Mouse (Mus musculus): ENCODE results near the gene Ermp1. TPM values are rescaled to one million over a fixed set of nuclear protein-coding genes. Genes with fewer than 3 reads are reported as not detected.

The Ermp1 gene
- total RNA-seq (2021): 10 to 100 TPM; 36.5 to 38.9 TPM

DNA sequence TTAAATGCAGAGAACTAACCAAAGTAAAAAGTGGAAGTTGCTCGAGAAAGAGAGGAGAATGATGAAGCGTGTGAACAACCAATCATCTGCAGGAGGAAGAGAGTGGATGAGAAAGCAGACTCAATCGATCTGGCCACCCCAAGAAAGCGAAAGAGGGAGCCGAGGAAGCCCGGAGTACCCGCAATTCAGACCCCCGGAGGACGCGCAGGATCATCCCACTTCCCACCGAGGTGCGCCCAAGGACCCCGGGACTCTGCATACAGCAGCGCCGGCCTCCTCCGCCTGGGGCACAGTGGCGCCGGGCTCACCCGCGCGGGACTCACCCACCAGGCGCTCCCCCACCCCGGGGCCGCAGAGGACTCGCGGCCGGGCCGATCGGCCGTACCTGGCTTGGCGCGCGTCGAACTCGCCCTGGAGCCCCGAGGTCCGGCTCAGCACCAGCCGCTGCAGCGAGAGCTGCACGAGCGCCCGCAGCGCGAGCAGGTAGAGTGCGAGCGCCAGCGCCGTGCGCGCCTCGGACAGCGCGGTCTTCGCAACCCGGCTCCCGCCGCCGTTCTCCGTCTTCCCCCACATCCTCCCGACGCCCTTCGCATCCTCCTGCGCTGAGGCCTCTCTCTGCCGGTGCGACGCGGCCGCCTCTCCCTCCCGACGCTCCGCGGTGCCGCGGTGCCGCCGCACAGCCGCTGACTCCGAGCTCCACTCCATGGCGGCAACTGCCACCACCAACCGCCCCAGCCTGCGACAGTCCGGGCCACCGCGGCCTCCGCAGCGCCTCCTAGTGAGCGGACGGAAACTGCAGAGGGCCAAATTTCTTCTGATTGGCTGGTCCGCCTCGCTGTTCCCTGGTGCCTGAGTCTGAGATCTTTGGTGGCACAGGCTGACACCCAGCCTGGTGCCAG, at the start of gene Ermp1:
Gene Ermp1, minus strand, starts transcription at position 765 of the 899 bp plus-strand sequence.
- peak; percentile 94 to 96 for DNase-seq (ENCODE audit: extremely low spot score in 1 of 2, low spot score in 2 of 2)
- intact Hi-C loops (cut with DNase I): no loop called here

DNA sequence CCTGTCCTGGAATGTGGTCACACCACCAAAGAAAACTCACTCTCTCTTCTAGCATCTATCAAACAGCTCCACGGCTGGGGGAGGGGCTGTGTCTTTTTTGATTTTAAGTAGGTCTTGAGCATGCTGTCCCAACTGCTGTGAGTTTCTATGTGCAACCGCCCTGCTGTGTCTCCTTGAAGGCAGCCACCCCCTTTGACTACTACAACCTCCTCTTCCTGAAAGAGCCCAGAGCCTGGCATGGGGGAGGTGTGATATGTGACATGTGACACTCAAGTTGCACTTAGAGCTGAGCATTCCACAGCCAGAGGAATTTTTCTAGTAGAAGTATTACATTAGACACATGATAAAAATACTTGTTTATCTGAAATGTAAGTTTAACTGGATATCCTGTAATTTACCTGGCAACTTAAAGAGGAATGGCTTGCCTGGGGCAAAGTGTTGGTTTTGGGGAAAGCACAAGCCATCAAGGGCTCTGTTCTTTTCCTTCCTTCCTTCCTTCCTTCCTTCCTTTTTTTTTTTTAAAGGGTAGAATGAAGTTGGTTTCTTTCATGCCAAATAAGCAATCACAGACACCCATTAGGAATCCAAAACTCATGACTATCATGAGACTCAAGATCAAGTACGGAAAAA, 49.1 kb upstream of the Ermp1 start, which contains the start of gene Mlana:
Gene Mlana, plus strand, starts transcription at position 580 of the 630 bp plus-strand sequence.
- DNase-seq (ENCODE audit: extremely low spot score in 1 of 2, low spot score in 2 of 2): no peak
- intact Hi-C loops (cut with DNase I): no loop called here

DNA sequence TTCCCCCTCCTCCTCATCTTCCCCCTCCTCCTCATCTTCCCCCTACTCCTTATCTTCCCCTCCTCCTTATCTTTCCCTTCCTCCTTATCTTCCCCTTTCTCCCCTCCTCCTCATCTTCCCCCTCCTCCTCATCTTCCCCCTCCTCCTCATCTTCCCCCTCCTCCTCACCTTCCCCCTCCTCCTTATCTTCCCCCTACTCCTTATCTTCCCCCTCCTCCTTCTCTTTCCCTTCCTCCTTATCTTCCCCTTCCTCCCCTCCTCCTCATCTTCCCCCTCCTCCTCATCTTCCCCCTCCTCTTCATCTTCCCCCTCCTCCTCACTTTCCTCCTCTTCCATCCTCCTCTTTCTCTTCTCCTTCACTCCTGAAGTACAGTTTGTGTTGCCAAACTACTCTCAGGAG, 48.6 kb upstream of the Ermp1 start:
- DNase-seq (ENCODE audit: extremely low spot score in 1 of 2, low spot score in 2 of 2): no peak
- intact Hi-C loops (cut with DNase I): no loop called here

GRCm38 (mm10) chr19:29696309-29696708, 48.1 kb upstream of the Ermp1 start:
- intact Hi-C loops (cut with DNase I): no loop called here
- DNase-seq (ENCODE audit: extremely low spot score in 1 of 2, low spot score in 2 of 2): no peak

DNA sequence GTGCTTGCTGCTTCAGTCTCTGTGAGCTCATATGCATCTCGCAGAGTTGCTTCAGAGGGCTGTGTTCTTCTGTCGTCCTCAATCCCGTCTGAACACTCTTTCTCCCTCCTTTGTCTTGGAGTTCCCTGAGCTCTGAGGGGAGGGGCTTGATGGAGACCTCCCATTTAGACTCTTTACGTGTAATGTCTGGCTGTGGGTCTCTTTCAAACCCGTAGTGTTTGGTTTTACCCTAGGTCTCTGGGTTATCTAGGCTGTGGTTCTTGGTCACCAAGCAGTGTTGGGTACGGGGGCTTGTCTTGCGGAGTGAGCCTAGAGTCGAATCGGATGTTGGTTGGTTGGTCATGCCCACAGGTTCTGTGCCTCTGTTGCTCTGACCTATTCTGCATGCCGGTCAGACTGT, 46.9 kb upstream of the Ermp1 start:
- intact Hi-C loops (cut with DNase I): no loop called here
- DNase-seq (ENCODE audit: extremely low spot score in 1 of 2, low spot score in 2 of 2): no peak

- peak; percentile 78 to 82 for DNase-seq (ENCODE audit: extremely low spot score in 1 of 2, low spot score in 2 of 2)
- intact Hi-C loops (cut with DNase I): loop anchor here (2.0 to 10.0 kb wide), 2 partner anchors 137 to 521 kb away; no protein-coding TSS in a partner anchor
These were observed 35.8 kb upstream of the Ermp1 start for GRCm38 (mm10) chr19:29683844-29684540.

- no peak for DNase-seq (ENCODE audit: extremely low spot score in 1 of 2, low spot score in 2 of 2)
These were observed 32.3 kb upstream of the Ermp1 start for GRCm38 (mm10) chr19:29680182-29681152.

DNA sequence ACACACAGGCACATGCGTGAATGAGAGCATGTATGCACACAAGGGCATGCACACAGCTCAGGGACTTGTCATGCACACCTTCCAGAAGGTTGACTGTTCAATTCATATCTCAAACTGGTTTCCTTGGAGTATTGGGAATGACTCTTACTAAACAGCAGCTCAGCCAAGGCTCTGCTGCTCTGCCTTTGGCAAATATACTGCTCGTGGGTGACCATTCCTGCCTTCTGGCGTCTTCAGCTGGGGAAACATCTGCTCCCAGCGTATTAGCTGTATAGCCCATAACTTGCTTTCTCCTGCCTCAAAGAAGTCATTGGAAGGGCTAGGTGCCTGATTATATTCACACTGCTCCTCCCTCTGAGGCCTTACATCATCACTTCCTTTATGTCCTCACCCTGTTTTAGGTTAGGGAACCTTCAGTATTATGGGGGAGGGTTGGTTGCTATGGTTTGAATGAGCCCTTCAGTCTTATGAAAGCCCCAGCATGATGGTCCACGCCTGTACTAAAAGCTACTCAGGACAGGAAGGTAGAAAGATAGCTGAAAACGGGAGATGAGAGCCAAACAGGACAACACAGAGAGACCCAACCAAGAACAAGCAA, 30.1 kb upstream of the Ermp1 start:
- intact Hi-C loops (cut with DNase I): loop anchor here (10.0 kb wide), 1 partner anchor 307 kb away; no protein-coding TSS in a partner anchor
- no peak for DNase-seq (ENCODE audit: extremely low spot score in 1 of 2, low spot score in 2 of 2)

More at GRCm38 (mm10) chr19:29680182-29681152, 32.3 kb upstream of the Ermp1 start:
- intact Hi-C loops (cut with DNase I): loop anchor here (10.0 kb wide), 1 partner anchor 524 kb away; no protein-coding TSS in a partner anchor

GRCm38 (mm10) chr19:29676479-29677193, 28.4 kb upstream of the Ermp1 start:
- intact Hi-C loops (cut with DNase I): loop anchor here (10.0 kb wide), 1 partner anchor 308 kb away; no protein-coding TSS in a partner anchor
- DNase-seq (ENCODE audit: extremely low spot score in 1 of 2, low spot score in 2 of 2): no peak

- DNase-seq (ENCODE audit: extremely low spot score in 1 of 2, low spot score in 2 of 2): no peak
- intact Hi-C loops (cut with DNase I): loop anchor here (10.0 kb wide), 1 partner anchor 309 kb away; no protein-coding TSS in a partner anchor
These were observed 27.4 kb upstream of the Ermp1 start for GRCm38 (mm10) chr19:29675562-29676078.

- intact Hi-C loops (cut with DNase I): loop anchor here (10.0 kb wide), 1 partner anchor 310 kb away; no protein-coding TSS in a partner anchor
- DNase-seq (ENCODE audit: extremely low spot score in 1 of 2, low spot score in 2 of 2): no peak
These were observed 26.7 kb upstream of the Ermp1 start for GRCm38 (mm10) chr19:29674946-29675345.

GRCm38 (mm10) chr19:29672660-29673059, 24.4 kb upstream of the Ermp1 start:
- intact Hi-C loops (cut with DNase I): loop anchor here (10.0 kb wide), 1 partner anchor 312 kb away; no protein-coding TSS in a partner anchor
- no peak for DNase-seq (ENCODE audit: extremely low spot score in 1 of 2, low spot score in 2 of 2)

DNA sequence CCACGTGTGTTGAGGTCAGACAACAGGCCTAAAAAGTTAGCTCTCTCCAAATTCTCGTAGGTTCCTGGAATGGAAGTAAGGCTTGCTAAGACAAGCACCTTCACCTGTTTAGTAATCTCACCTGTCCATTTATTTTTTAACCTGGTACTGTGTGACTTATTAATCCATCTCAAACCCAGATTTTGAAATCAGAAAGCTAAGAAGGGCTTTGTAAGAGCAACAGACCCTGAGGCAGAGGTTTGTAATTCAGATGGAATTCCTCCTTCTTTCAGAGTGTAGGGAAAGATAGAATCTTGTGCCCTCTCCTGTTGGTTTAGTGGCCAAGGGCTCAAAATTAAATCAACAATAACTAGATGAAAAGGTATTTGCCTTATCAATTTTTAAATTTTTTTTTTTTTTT, 22.9 kb upstream of the Ermp1 start:
- no peak for DNase-seq (ENCODE audit: extremely low spot score in 1 of 2, low spot score in 2 of 2)
- intact Hi-C loops (cut with DNase I): loop anchor here (10.0 kb wide), 1 partner anchor 314 kb away; no protein-coding TSS in a partner anchor

DNA sequence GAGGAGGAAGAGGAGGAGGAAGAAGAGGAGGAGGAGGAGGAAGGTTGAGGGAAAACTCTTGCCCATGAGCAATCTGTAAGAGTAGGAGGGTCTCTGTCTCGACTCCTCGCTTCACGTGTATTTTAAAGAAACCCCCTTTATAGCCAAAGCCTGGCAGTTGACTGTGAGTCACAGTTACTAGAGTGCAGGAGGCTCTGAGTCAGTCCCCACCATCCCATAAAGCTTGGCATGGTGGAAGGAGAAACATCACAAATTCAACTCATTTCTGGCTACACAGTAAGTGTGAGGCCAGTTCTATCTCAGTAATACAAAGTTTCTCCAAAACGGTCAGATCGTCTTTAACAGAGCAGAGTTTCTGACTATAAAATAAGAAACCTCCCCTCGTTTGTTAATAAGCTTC, 22.0 kb upstream of the Ermp1 start:
- no peak for DNase-seq (ENCODE audit: extremely low spot score in 1 of 2, low spot score in 2 of 2)
- intact Hi-C loops (cut with DNase I): loop anchor here (10.0 kb wide), 1 partner anchor 315 kb away; no protein-coding TSS in a partner anchor

GRCm38 (mm10) chr19:29668135-29668534, 19.9 kb upstream of the Ermp1 start:
- DNase-seq (ENCODE audit: extremely low spot score in 1 of 2, low spot score in 2 of 2): no peak

GRCm38 (mm10) chr19:29666965-29667594, 18.9 kb upstream of the Ermp1 start:
- no peak for DNase-seq (ENCODE audit: extremely low spot score in 1 of 2, low spot score in 2 of 2)
- intact Hi-C loops (cut with DNase I): no loop called here

More at GRCm38 (mm10) chr19:29668135-29668534, 19.9 kb upstream of the Ermp1 start:
- intact Hi-C loops (cut with DNase I): no loop called here
